Mouse (Mus musculus) midbrain, embryonic 11.5 days (tissue): ENCODE measurements around the gene Agap1. TPM values are rescaled to one million over a fixed set of nuclear protein-coding genes. Genes with fewer than 3 reads are reported as not detected.

ENCODE experiments used
- ATAC-seq: fragments of 200-750 bp; cut with Nextera tagmentation; 2 replicates; pipeline ENCODE4 v1.8.0; 2017; ENCODE audit warnings: moderate TSS enrichment, moderate library complexity; ENCODE audit not compliant: low FRiP score
- DNase-seq: peaks from one replicate; pipeline ENCODE4 v3.0.0; 2015; ENCODE audit warnings: low spot score; ENCODE audit errors: missing footprints
- H3K27ac ChIP-seq: fragments of 300-500 bp; sonication (generic); 2 replicates; pipeline ENCODE4 v1.5.1; 2014; ENCODE audit warnings: low read depth, low read length
- H3K27me3 ChIP-seq: fragments of 300-500 bp; sonication (generic); 2 replicates; pipeline ENCODE4 v1.6.1; 2014; ENCODE audit warnings: mild to moderate bottlenecking, low read length, moderate library complexity, mixed read lengths; ENCODE audit not compliant: control insufficient read depth, insufficient read depth
- H3K36me3 ChIP-seq: fragments of 300-500 bp; sonication (generic); 2 replicates; pipeline ENCODE4 v1.6.1; 2014; ENCODE audit warnings: mild to moderate bottlenecking, low read length, moderate library complexity, mixed read lengths; ENCODE audit not compliant: control insufficient read depth, insufficient read depth
- H3K4me1 ChIP-seq: fragments of 300-500 bp; sonication (generic); 2 replicates; pipeline ENCODE4 v1.6.1; 2014; ENCODE audit warnings: low read length; ENCODE audit not compliant: control insufficient read depth, insufficient read depth
- H3K4me2 ChIP-seq: fragments of 300-500 bp; sonication (generic); 2 replicates; pipeline ENCODE4 v1.6.1; 2014; ENCODE audit warnings: mild to moderate bottlenecking, moderate library complexity
- H3K4me3 ChIP-seq: fragments of 300-500 bp; sonication (generic); 2 replicates; pipeline ENCODE4 v1.5.1; 2014; ENCODE audit warnings: low read depth, low read length
- H3K9ac ChIP-seq: fragments of 300-500 bp; sonication (generic); 2 replicates; pipeline ENCODE4 v1.6.1; 2014; ENCODE audit warnings: low read length
- H3K9me3 ChIP-seq: fragments of 300-500 bp; sonication (generic); 2 replicates; pipeline ENCODE4 v1.6.1; 2016; ENCODE audit warnings: low read length; ENCODE audit not compliant: control insufficient read depth
- WGBS: fragments of 180-500 bp; shearing (Covaris S2); extraction: QIAGEN DNeasy Blood & Tissue Kit; methylation state at CpG from one replicate; pipeline ENCODE4 v1.1.7; 2014; 5-methylcytosine and 5-hydroxymethylcytosine counted together
- polyA plus RNA-seq: library from polyadenylated mRNA; unstranded; fragments of >200 nt; fragmentation: Nextera tagmentation; extraction: Ambion mirVana; gene quantifications from 2 replicates; pipeline ENCODE4 v1.2.1, GENCODE M21; 2014

Gene Agap1
- polyA plus RNA-seq, 1 experiment from 2014 or later = 33.6 TPM

GRCm38 (mm10) chr1:89716234-89716633 is 261.6 kb downstream of the Agap1 start:
- no peak for ATAC-seq
- H3K9ac ChIP-seq = no peak overlapping the region
- H3K9me3 ChIP-seq = no peaks in the 10 kb centered on the region
- H3K36me3 ChIP-seq = no peaks in the 10 kb centered on the region
- no peaks in the 10 kb centered on the region for H3K27me3 ChIP-seq
- H3K4me2 ChIP-seq = no peak overlapping the region
- no peak overlapping the region for H3K4me3 ChIP-seq
- H3K4me1 ChIP-seq = peaks cover 22% of the 10 kb centered on the region
- DNase-seq = no peak
- 87% methylated on average over 2 of the region's 2 CpGs for WGBS
- no peak overlapping the region for H3K27ac ChIP-seq

DNA sequence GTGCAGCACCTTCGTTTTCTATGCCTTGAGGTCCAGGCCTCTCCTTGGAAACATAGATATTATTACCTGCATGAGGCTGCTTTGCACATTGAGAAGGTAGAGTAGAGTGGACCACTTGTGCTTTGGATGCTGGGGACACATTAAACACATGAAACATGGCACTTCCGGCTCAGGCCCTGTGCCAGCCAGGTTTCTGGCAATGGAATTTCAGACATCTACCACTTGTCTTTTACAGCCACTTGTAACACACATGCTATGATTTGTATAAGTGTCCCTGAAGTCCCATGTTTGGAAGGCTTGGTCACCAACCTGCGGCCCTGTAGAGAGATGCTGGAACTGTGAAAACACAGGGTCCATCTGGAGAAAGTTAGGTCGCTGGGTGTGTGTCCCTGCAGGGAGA is 262.5 kb downstream of the Agap1 start:
- Histone ChIP-seq H3K27ac (no peak overlapping the region), H3K4me1 (peaks cover 22% of the 10 kb centered on the region)
- WGBS = 90% methylated on average over 4 of the region's 4 CpGs

GRCm38 (mm10) chr1:89718782-89719403 is 264.3 kb downstream of the Agap1 start:
- no peak overlapping the region for H3K4me2 ChIP-seq
- H3K9ac ChIP-seq = no peak overlapping the region
- H3K4me3 ChIP-seq = no peak overlapping the region
- no peaks in the 10 kb centered on the region for H3K9me3 ChIP-seq
- 70% methylated on average over 7 of the region's 7 CpGs for WGBS
- no peaks in the 10 kb centered on the region for H3K27me3 ChIP-seq
- H3K27ac ChIP-seq = no peak overlapping the region
- ATAC-seq (no peak), DNase-seq (no peak)
- H3K4me1 ChIP-seq = peaks cover 19% of the 10 kb centered on the region
- no peaks in the 10 kb centered on the region for H3K36me3 ChIP-seq

More for the DNA sequence above, 262.5 kb downstream of the Agap1 start:
- no peak for DNase-seq
- Histone ChIP-seq H3K9me3 (no peaks in the 10 kb centered on the region), H3K4me2 (no peak overlapping the region), H3K36me3 (no peaks in the 10 kb centered on the region), H3K9ac (no peak overlapping the region), H3K4me3 (no peak overlapping the region), H3K27me3 (no peaks in the 10 kb centered on the region)
- no peak for ATAC-seq

- no peak overlapping the region for H3K27ac ChIP-seq
- no peak overlapping the region for H3K9ac ChIP-seq
- no peak overlapping the region for H3K4me2 ChIP-seq
- 17% methylated on average over 3 of the region's 3 CpGs for WGBS
- H3K4me3 ChIP-seq = no peak overlapping the region
- DNase-seq (no peak), ATAC-seq (no peak)
- peaks cover 16% of the 10 kb centered on the region for H3K4me1 ChIP-seq
- H3K36me3 ChIP-seq = peaks cover 5% of the 10 kb centered on the region; the same call in 1 of the 2 replicates
- H3K9me3 ChIP-seq = no peaks in the 10 kb centered on the region
- H3K27me3 ChIP-seq = no peaks in the 10 kb centered on the region
Measured at GRCm38 (mm10) chr1:89724141-89724540, 269.5 kb downstream of the Agap1 start.

GRCm38 (mm10) chr1:89724555-89724954 is 269.9 kb downstream of the Agap1 start:
- no peak overlapping the region for H3K4me2 ChIP-seq
- peaks cover 16% of the 10 kb centered on the region for H3K4me1 ChIP-seq
- ATAC-seq (no peak), DNase-seq (no peak)
- no peaks in the 10 kb centered on the region for H3K27me3 ChIP-seq
- 84% methylated on average over 6 of the region's 6 CpGs for WGBS
- H3K4me3 ChIP-seq = no peak overlapping the region
- no peak overlapping the region for H3K9ac ChIP-seq
- no peak overlapping the region for H3K27ac ChIP-seq
- H3K9me3 ChIP-seq = no peaks in the 10 kb centered on the region
- H3K36me3 ChIP-seq = peaks cover 5% of the 10 kb centered on the region; the same call in 1 of the 2 replicates

DNA sequence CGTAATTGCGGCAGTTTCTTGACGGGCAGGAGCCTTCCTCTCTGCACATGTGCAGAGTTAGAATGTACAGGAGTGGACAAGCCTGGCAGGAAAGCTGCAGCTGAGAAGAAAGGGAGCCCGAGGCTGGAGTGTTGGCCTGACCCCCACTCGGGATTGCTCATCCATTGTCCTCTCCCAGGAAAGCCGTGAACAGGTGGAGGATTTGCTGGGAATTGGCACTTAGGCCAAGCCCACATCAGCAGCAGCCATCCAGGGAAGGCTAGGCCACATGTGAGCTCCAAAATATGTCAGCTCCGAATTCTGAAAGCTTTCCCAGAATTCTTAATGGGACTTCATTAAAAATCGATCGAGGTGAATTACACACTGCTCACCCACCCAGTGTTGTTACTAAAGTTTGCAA is 270.4 kb downstream of the Agap1 start:
- DNase-seq (no peak), ATAC-seq (no peak)
- no peaks in the 10 kb centered on the region for H3K9me3 ChIP-seq
- H3K4me1 ChIP-seq = peaks cover 16% of the 10 kb centered on the region
- H3K9ac ChIP-seq = no peak overlapping the region
- peaks cover 5% of the 10 kb centered on the region; the same call in 1 of the 2 replicates for H3K36me3 ChIP-seq
- no peak overlapping the region; the same call in 1 of the 2 replicates for H3K27ac ChIP-seq
- 67% methylated on average over 9 of the region's 9 CpGs for WGBS
- no peak overlapping the region for H3K4me3 ChIP-seq
- H3K4me2 ChIP-seq = no peak overlapping the region
- no peaks in the 10 kb centered on the region for H3K27me3 ChIP-seq

DNA sequence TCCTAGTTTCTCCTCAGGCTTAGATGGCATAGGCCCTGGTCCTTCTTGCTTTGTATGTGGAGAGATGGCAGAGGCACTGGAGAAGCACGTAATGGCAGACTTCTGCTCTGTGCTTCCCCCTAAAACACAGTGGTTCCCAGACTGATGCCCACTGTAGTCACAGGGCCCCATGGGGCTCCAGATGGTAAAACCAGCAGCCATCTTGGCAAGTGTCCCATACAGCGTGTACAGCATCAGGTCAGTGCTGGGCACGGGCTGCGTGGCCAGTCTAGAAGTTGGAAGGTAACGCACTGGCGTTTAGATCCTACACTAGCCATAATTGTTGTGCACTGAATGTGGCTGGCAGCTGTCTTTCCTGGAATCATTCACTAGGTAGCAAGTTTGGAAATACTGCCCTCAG is 273.9 kb downstream of the Agap1 start:
- H3K4me2 ChIP-seq = no peak overlapping the region
- H3K4me3 ChIP-seq = no peak overlapping the region
- no peaks in the 10 kb centered on the region for H3K27me3 ChIP-seq
- no peak overlapping the region for H3K9ac ChIP-seq
- no peak overlapping the region for H3K27ac ChIP-seq
- ATAC-seq (no peak), DNase-seq (no peak)
- H3K4me1 ChIP-seq = peaks cover 13% of the 10 kb centered on the region
- 95% methylated on average over 6 of the region's 6 CpGs for WGBS
- H3K36me3 ChIP-seq = peaks cover 5% of the 10 kb centered on the region; the same call in 1 of the 2 replicates
- no peaks in the 10 kb centered on the region for H3K9me3 ChIP-seq

GRCm38 (mm10) chr1:89730589-89731195 is 276.1 kb downstream of the Agap1 start:
- Histone ChIP-seq H3K4me3 (no peak overlapping the region), H3K4me1 (no peaks in the 10 kb centered on the region), H3K9me3 (no peaks in the 10 kb centered on the region), H3K36me3 (peaks cover 5% of the 10 kb centered on the region; the same call in 1 of the 2 replicates), H3K9ac (no peak overlapping the region), H3K4me2 (no peak overlapping the region), H3K27me3 (no peaks in the 10 kb centered on the region), H3K27ac (no peak overlapping the region)
- DNase-seq (no peak), ATAC-seq (no peak)
- 89% methylated on average over 13 of the region's 13 CpGs for WGBS

DNA sequence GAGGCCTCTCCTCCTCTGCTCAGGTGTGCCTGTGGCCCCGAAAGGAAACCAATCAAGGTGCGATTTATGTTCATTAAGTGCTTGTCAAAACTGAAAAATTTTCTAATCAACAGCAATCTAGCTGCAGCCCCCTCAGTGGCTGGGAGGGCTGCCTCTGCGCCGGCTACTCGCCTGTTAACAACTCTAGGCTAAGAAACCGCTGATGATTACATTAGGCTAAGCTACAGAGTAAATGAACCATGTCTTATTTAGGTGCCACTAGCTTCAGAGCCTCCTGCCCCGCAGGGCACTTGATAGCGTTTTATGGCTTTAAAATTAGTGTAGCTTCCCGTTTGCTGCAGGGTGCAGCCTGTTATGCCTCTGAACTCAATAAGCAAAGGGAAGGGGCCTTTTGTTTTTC is 279.8 kb downstream of the Agap1 start:
- Histone ChIP-seq H3K27me3 (no peaks in the 10 kb centered on the region), H3K9me3 (no peaks in the 10 kb centered on the region), H3K9ac (no peak overlapping the region), H3K4me3 (no peak overlapping the region), H3K4me2 (no peak overlapping the region), H3K36me3 (no peaks in the 10 kb centered on the region), H3K27ac (no peak overlapping the region), H3K4me1 (peaks cover 8% of the 10 kb centered on the region)
- DNase-seq (no peak), ATAC-seq (no peak)
- WGBS = 78% methylated on average over 9 of the region's 9 CpGs
